Mouse (Mus musculus) kidney, embryonic 14.5 days (tissue): ENCODE measurements around the gene Atox1. TPM values are rescaled to one million over a fixed set of nuclear protein-coding genes. Genes with fewer than 3 reads are reported as not detected.

Experiments
- ATAC-seq: fragments of 200-750 bp; cut with Nextera tagmentation; 2 replicates; pipeline ENCODE4 v1.8.0; 2017; ENCODE audit warnings: moderate number of reproducible peaks, mild to moderate bottlenecking, moderate TSS enrichment, moderate library complexity; ENCODE audit not compliant: low FRiP score, low TSS enrichment
- H3K27ac ChIP-seq: fragments of 300-500 bp; sonication (generic); 2 replicates; pipeline ENCODE4 v1.5.1; 2014; ENCODE audit warnings: low read depth, mild to moderate bottlenecking, low read length, moderate library complexity, mixed read lengths
- H3K27me3 ChIP-seq: fragments of 300-500 bp; sonication (generic); 2 replicates; pipeline ENCODE4 v1.6.1; 2014; ENCODE audit warnings: mild to moderate bottlenecking, low read length; ENCODE audit not compliant: control insufficient read depth, insufficient read depth
- H3K36me3 ChIP-seq: fragments of 300-500 bp; sonication (generic); 2 replicates; pipeline ENCODE4 v1.6.1; 2014; ENCODE audit warnings: low read length, mixed read lengths; ENCODE audit not compliant: control insufficient read depth, insufficient read depth
- H3K4me1 ChIP-seq: fragments of 300-500 bp; sonication (generic); 2 replicates; pipeline ENCODE4 v1.6.1; 2014; ENCODE audit warnings: low read length, mixed read lengths; ENCODE audit not compliant: control insufficient read depth, insufficient read depth
- H3K4me2 ChIP-seq: fragments of 300-500 bp; sonication (generic); replicated peaks from 2 replicates; pipeline ENCODE4 v1.6.1; 2014; ENCODE audit warnings: low read depth, mild to moderate bottlenecking, low read length
- H3K4me3 ChIP-seq: fragments of 300-500 bp; sonication (generic); 2 replicates; pipeline ENCODE4 v1.5.1; 2014; ENCODE audit warnings: mild to moderate bottlenecking, low read length
- H3K9ac ChIP-seq: fragments of 300-500 bp; sonication (generic); 2 replicates; pipeline ENCODE4 v1.6.1; 2014; ENCODE audit warnings: low read depth, mild to moderate bottlenecking, low read length, moderate library complexity
- H3K9me3 ChIP-seq: fragments of 300-500 bp; sonication (generic); 2 replicates; pipeline ENCODE4 v1.6.1; 2016; ENCODE audit warnings: low read length; ENCODE audit not compliant: control insufficient read depth
- WGBS: fragments of 180-500 bp; shearing (Covaris S2); extraction: QIAGEN DNeasy Blood & Tissue Kit; methylation state at CpG from one replicate; pipeline ENCODE4 v1.1.7; 2014; 5-methylcytosine and 5-hydroxymethylcytosine counted together
- microRNA-seq: library from miRNA; unstranded; fragments of <30 nt; microRNA quantifications from one replicate; pipeline ENCODE4, GENCODE M21; 2016
- polyA plus RNA-seq: library from polyadenylated mRNA; unstranded; fragments of >200 nt; fragmentation: Nextera tagmentation; extraction: Ambion mirVana; gene quantifications from 2 replicates; pipeline ENCODE4 v1.2.1, GENCODE M21; 2014

Atox1 gene
- polyA plus RNA-seq, 1 experiment from 2014 or later, result 389 TPM

- Histone ChIP-seq H3K27ac (no peak overlapping the region), H3K36me3 (peaks cover 84% of the 10 kb centered on the region), H3K9ac (no peak overlapping the region), H3K27me3 (no peaks in the 10 kb centered on the region), H3K4me3 (no peak overlapping the region), H3K4me2 (no peak overlapping the region), H3K4me1 (no peaks in the 10 kb centered on the region), H3K9me3 (no peaks in the 10 kb centered on the region)
- ATAC-seq, result no peak
- WGBS, result 98% methylated on average over 2 of the region's 2 CpGs
Observed at GRCm38 (mm10) chr11:55400863-55401262, 60.2 kb downstream of the Atox1 start.

- Histone ChIP-seq H3K9ac (no peak overlapping the region), H3K27ac (no peak overlapping the region), H3K4me2 (no peak overlapping the region), H3K9me3 (no peaks in the 10 kb centered on the region), H3K27me3 (no peaks in the 10 kb centered on the region), H3K4me1 (no peaks in the 10 kb centered on the region), H3K36me3 (peaks cover 73% of the 10 kb centered on the region), H3K4me3 (no peak overlapping the region)
- 92% methylated on average over 8 of the region's 8 CpGs for WGBS
- no peak for ATAC-seq
Observed at GRCm38 (mm10) chr11:55398371-55398770, 62.7 kb downstream of the Atox1 start.

GRCm38 (mm10) chr11:55397441-55397840 is 63.6 kb downstream of the Atox1 start:
- 90% methylated on average over 9 of the region's 9 CpGs for WGBS
- H3K27ac ChIP-seq, result no peak overlapping the region

GRCm38 (mm10) chr11:55397036-55397435 is 64.0 kb downstream of the Atox1 start:
- no peak overlapping the region for H3K4me3 ChIP-seq
- H3K36me3 ChIP-seq, result peaks cover 60% of the 10 kb centered on the region
- H3K9me3 ChIP-seq, result no peaks in the 10 kb centered on the region
- no peak overlapping the region for H3K4me2 ChIP-seq
- no peak overlapping the region for H3K27ac ChIP-seq
- WGBS, result 86% methylated on average over 2 of the region's 2 CpGs
- H3K9ac ChIP-seq, result no peak overlapping the region
- no peaks in the 10 kb centered on the region for H3K27me3 ChIP-seq
- ATAC-seq, result no peak
- no peaks in the 10 kb centered on the region for H3K4me1 ChIP-seq

More at GRCm38 (mm10) chr11:55397441-55397840, 63.6 kb downstream of the Atox1 start:
- Histone ChIP-seq H3K4me1 (no peaks in the 10 kb centered on the region), H3K9ac (no peak overlapping the region), H3K4me3 (no peak overlapping the region), H3K4me2 (no peak overlapping the region), H3K36me3 (peaks cover 64% of the 10 kb centered on the region), H3K9me3 (no peaks in the 10 kb centered on the region), H3K27me3 (no peaks in the 10 kb centered on the region)
- no peak for ATAC-seq

Small RNAs within 50 kb of the gene (microRNA-seq; reads per million reads assigned to microRNA genes)
- gene Mir7652, result not detected

Other genes with a start within 250 kb of the Atox1 start
- 0.04 and 0.16 TPM in 2 replicates for gene Fat2, start 124.7 kb downstream of the Atox1 start, polyA plus RNA-seq
- gene Sparc, start 38.1 kb downstream of the Atox1 start, polyA plus RNA-seq, result 817 and 919 TPM in 2 replicates
- gene G3bp1, start 8.4 kb upstream of the Atox1 start, polyA plus RNA-seq, result 151 and 230 TPM in 2 replicates
- not detected in 2 replicates for gene Glra1, start 147.0 kb upstream of the Atox1 start, polyA plus RNA-seq